Mouse (Mus musculus): ENCODE measurements around the gene Trim30d. TPM values are rescaled to one million over a fixed set of nuclear protein-coding genes. Genes with fewer than 3 reads are reported as not detected.
"Not testable (repeated sequence)": the region's sequence is repeated elsewhere in the genome, so short reads cannot be mapped to it uniquely, and the experiment has no call there.

Trim30d gene
- total RNA-seq (2014; fragmentation: Nextera tagmentation) (not detected in 2 replicates), total RNA-seq (2017) (0.11 TPM in 1 of 2 replicates, not detected in the other), polyA plus RNA-seq (2012) (not detected in 2 replicates)

GRCm38 (mm10) chr7:104507421-104508065 lies at the start of gene Trim30d:
Gene Trim30d, minus strand, starts transcription at chr7:104507849.
- not testable (repeated sequence) for H3K27me3 ChIP-seq (ENCODE audit: insufficient read depth, low read length); H3K4me3 ChIP-seq (ENCODE audit: low read depth, low read length); DNase-seq (ENCODE audit: low spot score); H3K9me3 ChIP-seq (replicated peaks); H3K4me1 ChIP-seq (ENCODE audit: insufficient read depth, low read depth, low read length); H3K36me3 ChIP-seq (replicated peaks); ATAC-seq (ENCODE audit: extremely low read depth, insufficient number of reproducible peaks, low FRiP score, poor library complexity, severe bottlenecking)

- ATAC-seq (ENCODE audit: extremely low read depth, insufficient number of reproducible peaks, low FRiP score, poor library complexity, severe bottlenecking) (no peak), DNase-seq (ENCODE audit: low spot score) (no peak)
- TF ChIP-seq TAL1 (conservative IDR thresholded peaks at IDR 0.05; ENCODE audit: low read depth, low read length) = no peak
- TF ChIP-seq CTCF (IDR thresholded peaks at IDR 0.05; ENCODE audit: low read depth, low read length) = no peak
- no peak for TF ChIP-seq POLR2AphosphoS5 (IDR thresholded peaks at IDR 0.05; ENCODE audit: insufficient replicate concordance, low read depth, low read length)
- TF ChIP-seq GATA1 (IDR thresholded peaks at IDR 0.05; ENCODE audit: borderline replicate concordance, low read length) = no peak
- no peak for TF ChIP-seq GATA2 (IDR thresholded peaks at IDR 0.05; ENCODE audit: borderline replicate concordance, low read depth, low read length)
- Histone ChIP-seq H3K4me1 (ENCODE audit: insufficient read depth, low read depth, low read length) (no peaks in the 10 kb centered on the region), H3K27me3 (ENCODE audit: insufficient read depth, low read length) (no peaks in the 10 kb centered on the region), H3K4me3 (ENCODE audit: low read depth, low read length) (no peak overlapping the region), H3K36me3 (replicated peaks) (no peaks in the 10 kb centered on the region), H3K9me3 (replicated peaks) (no peaks in the 10 kb centered on the region)
These were observed 45.1 kb upstream of the Trim30d start for GRCm38 (mm10) chr7:104552700-104553099.

GRCm38 (mm10) chr7:104549833-104550232 lies 42.2 kb upstream of the Trim30d start, which contains the start of gene Olfr651:
Gene Olfr651, plus strand, starts transcription at chr7:104550133.
- Histone ChIP-seq H3K9me3 (replicated peaks) (no peaks in the 10 kb centered on the region), H3K36me3 (replicated peaks) (no peaks in the 10 kb centered on the region), H3K4me1 (ENCODE audit: insufficient read depth, low read depth, low read length) (no peaks in the 10 kb centered on the region), H3K27me3 (ENCODE audit: insufficient read depth, low read length) (no peaks in the 10 kb centered on the region), H3K4me3 (ENCODE audit: low read depth, low read length) (no peak within 1 kb of the TSS)
- ATAC-seq (ENCODE audit: extremely low read depth, insufficient number of reproducible peaks, low FRiP score, poor library complexity, severe bottlenecking) = no peak
- DNase-seq (ENCODE audit: low spot score) = no peak
- TF ChIP-seq TAL1 (conservative IDR thresholded peaks at IDR 0.05; ENCODE audit: low read depth, low read length) (no peak), POLR2AphosphoS5 (IDR thresholded peaks at IDR 0.05; ENCODE audit: insufficient replicate concordance, low read depth, low read length) (no peak), GATA1 (IDR thresholded peaks at IDR 0.05; ENCODE audit: borderline replicate concordance, low read length) (no peak), GATA2 (IDR thresholded peaks at IDR 0.05; ENCODE audit: borderline replicate concordance, low read depth, low read length) (no peak), CTCF (IDR thresholded peaks at IDR 0.05; ENCODE audit: low read depth, low read length) (no peak)

- H3K27me3 ChIP-seq (ENCODE audit: insufficient read depth, low read length) = no peaks in the 10 kb centered on the region
- H3K4me1 ChIP-seq (ENCODE audit: insufficient read depth, low read depth, low read length) = no peaks in the 10 kb centered on the region
- DNase-seq (ENCODE audit: low spot score) (no peak), ATAC-seq (ENCODE audit: extremely low read depth, insufficient number of reproducible peaks, low FRiP score, poor library complexity, severe bottlenecking) (no peak)
- H3K9me3 ChIP-seq (replicated peaks) = no peaks in the 10 kb centered on the region
- no peak overlapping the region for H3K4me3 ChIP-seq (ENCODE audit: low read depth, low read length)
- no peak for TF ChIP-seq GATA1 (IDR thresholded peaks at IDR 0.05; ENCODE audit: borderline replicate concordance, low read length)
- no peak for TF ChIP-seq CTCF (IDR thresholded peaks at IDR 0.05; ENCODE audit: low read depth, low read length)
- TF ChIP-seq POLR2AphosphoS5 (IDR thresholded peaks at IDR 0.05; ENCODE audit: insufficient replicate concordance, low read depth, low read length) = no peak
- no peak for TF ChIP-seq TAL1 (conservative IDR thresholded peaks at IDR 0.05; ENCODE audit: low read depth, low read length)
- no peak for TF ChIP-seq GATA2 (IDR thresholded peaks at IDR 0.05; ENCODE audit: borderline replicate concordance, low read depth, low read length)
- H3K36me3 ChIP-seq (replicated peaks) = no peaks in the 10 kb centered on the region
These were observed 5.9 kb downstream of the Trim30d start for GRCm38 (mm10) chr7:104501589-104502371.

GRCm38 (mm10) chr7:104501186-104501585 lies 6.5 kb downstream of the Trim30d start:
- not testable (repeated sequence) for H3K9me3 ChIP-seq (replicated peaks); H3K4me1 ChIP-seq (ENCODE audit: insufficient read depth, low read depth, low read length); H3K36me3 ChIP-seq (replicated peaks); H3K4me3 ChIP-seq (ENCODE audit: low read depth, low read length); ATAC-seq (ENCODE audit: extremely low read depth, insufficient number of reproducible peaks, low FRiP score, poor library complexity, severe bottlenecking); DNase-seq (ENCODE audit: low spot score); H3K27me3 ChIP-seq (ENCODE audit: insufficient read depth, low read length)

- not testable (repeated sequence) for H3K36me3 ChIP-seq (replicated peaks); H3K4me1 ChIP-seq (ENCODE audit: insufficient read depth, low read depth, low read length); ATAC-seq (ENCODE audit: extremely low read depth, insufficient number of reproducible peaks, low FRiP score, poor library complexity, severe bottlenecking); DNase-seq (ENCODE audit: low spot score); H3K4me3 ChIP-seq (ENCODE audit: low read depth, low read length); H3K27me3 ChIP-seq (ENCODE audit: insufficient read depth, low read length); H3K9me3 ChIP-seq (replicated peaks)
These were observed 8.2 kb downstream of the Trim30d start for GRCm38 (mm10) chr7:104499464-104499863.

Measured in G1E (cell line).